Mouse (Mus musculus) left cerebral cortex, adult 8-10 months (tissue): ENCODE measurements at regions not wholly inside any gene's neighbourhood (a gene's known extent, or its start where the extent isn't known, plus 50 kb on each side); places are given as distances from the start of the nearest gene placed in this dataset.

Source experiments
- DNase-seq, 2 experiments: peaks; one replicate each; pipeline ENCODE4 v3.0.0; 2022; ENCODE audit warnings: low spot score in 2 of 2

- no peak for DNase-seq
Observed at GRCm38 (mm10) chr7:70016611-70017010, 349.9 kb downstream of the Nr2f2 start.

GRCm38 (mm10) chr7:70003200-70003986 is 363.1 kb downstream of the Nr2f2 start:
- no peak for DNase-seq

- DNase-seq = no peak
Observed at GRCm38 (mm10) chr7:69998756-69999155, 367.8 kb downstream of the Nr2f2 start.

- no peak for DNase-seq
Observed at GRCm38 (mm10) chr7:69994540-69995303, 371.8 kb downstream of the Nr2f2 start.

GRCm38 (mm10) chr7:69992383-69993327 is 373.9 kb downstream of the Nr2f2 start:
- no peak for DNase-seq

GRCm38 (mm10) chr7:69991982-69992381 is 374.6 kb downstream of the Nr2f2 start:
- no peak for DNase-seq

GRCm38 (mm10) chr7:69988704-69989103 is 377.8 kb downstream of the Nr2f2 start:
- no peak for DNase-seq

- no peak for DNase-seq
Observed at GRCm38 (mm10) chr7:69981301-69981700, 385.2 kb downstream of the Nr2f2 start.

- no peak for DNase-seq
Observed at GRCm38 (mm10) chr7:69976369-69976768, 390.2 kb downstream of the Nr2f2 start.

GRCm38 (mm10) chr7:69964002-69964401 is 402.5 kb downstream of the Nr2f2 start:
- DNase-seq = no peak

- DNase-seq = no peak
Observed at GRCm38 (mm10) chr7:69950221-69950670, 416.3 kb downstream of the Nr2f2 start.

- DNase-seq = no peak
Observed at GRCm38 (mm10) chr7:69949647-69950121, 416.9 kb downstream of the Nr2f2 start.

GRCm38 (mm10) chr7:69946396-69946795 is 420.1 kb downstream of the Nr2f2 start:
- DNase-seq = no peak

- DNase-seq = no peak
Observed at GRCm38 (mm10) chr7:69941881-69942280, 424.7 kb downstream of the Nr2f2 start.

- no peak for DNase-seq
Observed at GRCm38 (mm10) chr7:69925261-69925660, 441.3 kb downstream of the Nr2f2 start.

GRCm38 (mm10) chr7:69924551-69924950 is 442.0 kb downstream of the Nr2f2 start:
- DNase-seq = no peak

- DNase-seq = no peak
Observed at GRCm38 (mm10) chr7:69911760-69912159, 454.8 kb downstream of the Nr2f2 start.

- DNase-seq = no peak
Observed at GRCm38 (mm10) chr7:69890503-69891061, 476.0 kb downstream of the Nr2f2 start.

- no peak for DNase-seq
Observed at GRCm38 (mm10) chr7:69888251-69888650, 478.3 kb downstream of the Nr2f2 start.

GRCm38 (mm10) chr7:69877031-69877430 is 489.5 kb downstream of the Nr2f2 start:
- DNase-seq = no peak

GRCm38 (mm10) chr7:69865801-69866200 is 500.7 kb downstream of the Nr2f2 start:
- DNase-seq = no peak
